Mouse (Mus musculus) stomach, postnatal 0 days (tissue): ENCODE measurements around the gene Yap1. TPM values are rescaled to one million over a fixed set of nuclear protein-coding genes. Genes with fewer than 3 reads are reported as not detected.
"Not testable (repeated sequence)": the region's sequence is repeated elsewhere in the genome, so short reads cannot be mapped to it uniquely, and the experiment has no call there.

Experiments
- ATAC-seq: fragments of 200-750 bp; cut with Nextera tagmentation; 2 replicates; pipeline ENCODE4 v1.8.0; 2017; ENCODE audit not compliant: low FRiP score, low TSS enrichment
- DNase-seq: peaks from one replicate; pipeline ENCODE4 v3.0.0-alpha.2; 2016; ENCODE audit warnings: low spot score
- H3K27ac ChIP-seq: fragments of 300-500 bp; sonication (generic); replicated peaks from 2 replicates; pipeline ENCODE4 v1.5.1; 2014; ENCODE audit warnings: mild to moderate bottlenecking, control low read depth
- H3K27me3 ChIP-seq: fragments of 300-500 bp; sonication (generic); 2 replicates; pipeline ENCODE4 v1.6.1; 2014; ENCODE audit warnings: low read length; ENCODE audit not compliant: control insufficient read depth, insufficient read depth
- H3K36me3 ChIP-seq: fragments of 300-500 bp; sonication (generic); 2 replicates; pipeline ENCODE4 v1.6.1; 2014; ENCODE audit warnings: low read length, mixed read lengths; ENCODE audit not compliant: control insufficient read depth, insufficient read depth
- H3K4me1 ChIP-seq: fragments of 300-500 bp; sonication (generic); replicated peaks from 2 replicates; pipeline ENCODE4 v1.6.1; 2014; ENCODE audit warnings: antibody characterized with exemption; ENCODE audit not compliant: control insufficient read depth, insufficient read depth
- H3K4me2 ChIP-seq: fragments of 300-500 bp; sonication (generic); replicated peaks from 2 replicates; pipeline ENCODE4 v1.6.1; 2014; ENCODE audit warnings: low read depth, mild to moderate bottlenecking, control low read depth, moderate library complexity
- H3K4me3 ChIP-seq: fragments of 300-500 bp; sonication (generic); 2 replicates; pipeline ENCODE4 v1.5.1; 2014; ENCODE audit warnings: low read depth, low read length, control low read depth
- H3K9ac ChIP-seq: fragments of 300-500 bp; sonication (generic); 2 replicates; pipeline ENCODE4 v1.6.1; 2014; ENCODE audit warnings: mild to moderate bottlenecking, low read length, control low read depth, mixed read lengths
- H3K9me3 ChIP-seq: fragments of 300-500 bp; sonication (generic); 2 replicates; pipeline ENCODE4 v1.6.1; 2016; ENCODE audit warnings: low read length; ENCODE audit not compliant: control insufficient read depth
- CTCF ChIP-seq: IDR thresholded peaks from 2 replicates; pipeline ENCODE4 v1.5.1; 2016; ENCODE audit warnings: antibody characterized with exemption, low read depth, mild to moderate bottlenecking, moderate library complexity
- EP300 ChIP-seq: optimal IDR thresholded peaks from 2 replicates; pipeline ENCODE3; 2016; ENCODE audit warnings: antibody characterized with exemption
- WGBS: fragments of 180-500 bp; shearing (Covaris S2); extraction: QIAGEN DNeasy Blood & Tissue Kit; methylation state at CpG from one replicate; pipeline ENCODE4 v1.1.7; 2014; 5-methylcytosine and 5-hydroxymethylcytosine counted together
- polyA plus RNA-seq: library from polyadenylated mRNA; unstranded; fragments of >200 nt; fragmentation: Nextera tagmentation; extraction: Ambion mirVana; gene quantifications from 2 replicates; pipeline ENCODE4 v1.2.1, GENCODE M21; 2015

Yap1 gene
- polyA plus RNA-seq, 1 experiment from 2014 or later, result 13.6 TPM

- no peak overlapping the region for H3K27ac ChIP-seq
- no peak for TF ChIP-seq CTCF
- TF ChIP-seq EP300, result no peak
- H3K9ac ChIP-seq, result no peak overlapping the region
- H3K36me3 ChIP-seq, result no peaks in the 10 kb centered on the region
- no peak for ATAC-seq
- 70% methylated on average over 1 of the region's 1 CpGs for WGBS
- no peak overlapping the region for H3K4me3 ChIP-seq
- no peak overlapping the region for H3K4me2 ChIP-seq
- H3K27me3 ChIP-seq, result no peaks in the 10 kb centered on the region
- no peak for DNase-seq
- H3K9me3 ChIP-seq, result no peaks in the 10 kb centered on the region
- no peaks in the 10 kb centered on the region for H3K4me1 ChIP-seq
Observed at GRCm38 (mm10) chr9:7906564-7906963, 97.8 kb downstream of the Yap1 start.

- no peaks in the 10 kb centered on the region for H3K4me1 ChIP-seq
- H3K27ac ChIP-seq, result no peak overlapping the region
- DNase-seq (no peak), ATAC-seq (no peak)
- no peaks in the 10 kb centered on the region for H3K36me3 ChIP-seq
- no peak for TF ChIP-seq CTCF
- no peaks in the 10 kb centered on the region for H3K27me3 ChIP-seq
- H3K4me2 ChIP-seq, result no peak overlapping the region
- H3K4me3 ChIP-seq, result no peak overlapping the region
- no peaks in the 10 kb centered on the region for H3K9me3 ChIP-seq
- 55% methylated on average over 5 of the region's 5 CpGs for WGBS
- H3K9ac ChIP-seq, result no peak overlapping the region
Observed at GRCm38 (mm10) chr9:7903825-7904224, 100.6 kb downstream of the Yap1 start.

- H3K27ac ChIP-seq, result no peak overlapping the region
- no peak overlapping the region for H3K4me3 ChIP-seq
- TF ChIP-seq CTCF (no peak), EP300 (no peak)
- DNase-seq (no peak), ATAC-seq (no peak)
- no peak overlapping the region for H3K4me2 ChIP-seq
- H3K4me1 ChIP-seq, result no peaks in the 10 kb centered on the region
- no peaks in the 10 kb centered on the region for H3K27me3 ChIP-seq
- H3K36me3 ChIP-seq, result no peaks in the 10 kb centered on the region
- no peak overlapping the region for H3K9ac ChIP-seq
- H3K9me3 ChIP-seq, result no peaks in the 10 kb centered on the region
- WGBS, result 82% methylated on average over 2 of the region's 2 CpGs
Observed at GRCm38 (mm10) chr9:7903262-7903661, 101.1 kb downstream of the Yap1 start.

GRCm38 (mm10) chr9:7902311-7902710, 102.1 kb downstream of the Yap1 start:
- Histone ChIP-seq H3K4me2 (no peak overlapping the region), H3K9ac (no peak overlapping the region), H3K9me3 (no peaks in the 10 kb centered on the region), H3K4me3 (no peak overlapping the region), H3K27ac (no peak overlapping the region), H3K27me3 (no peaks in the 10 kb centered on the region), H3K36me3 (no peaks in the 10 kb centered on the region), H3K4me1 (no peaks in the 10 kb centered on the region)
- TF ChIP-seq CTCF (no peak), EP300 (no peak)
- WGBS, result 20% methylated on average over 7 of the region's 7 CpGs
- no peak for DNase-seq
- no peak for ATAC-seq

- H3K4me2 ChIP-seq, result no peak overlapping the region
Observed at GRCm38 (mm10) chr9:7900965-7901364, 103.4 kb downstream of the Yap1 start.

GRCm38 (mm10) chr9:7897502-7897901, 106.9 kb downstream of the Yap1 start:
- Histone ChIP-seq H3K9ac (no peak overlapping the region), H3K27ac (no peak overlapping the region), H3K4me1 (no peaks in the 10 kb centered on the region), H3K4me2 (no peak overlapping the region), H3K9me3 (no peaks in the 10 kb centered on the region), H3K27me3 (no peaks in the 10 kb centered on the region), H3K4me3 (no peak overlapping the region), H3K36me3 (no peaks in the 10 kb centered on the region)
- 3% methylated on average over 3 of the region's 3 CpGs for WGBS
- TF ChIP-seq CTCF (peak; percentile 93), EP300 (no peak)
- peak; percentile 64; the same call in 1 of the 2 replicates for ATAC-seq
- peak; percentile 63 for DNase-seq

More at GRCm38 (mm10) chr9:7900965-7901364, 103.4 kb downstream of the Yap1 start:
- Histone ChIP-seq H3K4me1 (no peaks in the 10 kb centered on the region), H3K27me3 (no peaks in the 10 kb centered on the region), H3K9ac (no peak overlapping the region), H3K9me3 (no peaks in the 10 kb centered on the region), H3K27ac (no peak overlapping the region), H3K36me3 (no peaks in the 10 kb centered on the region), H3K4me3 (no peak overlapping the region)
- ATAC-seq (no peak), DNase-seq (no peak)
- TF ChIP-seq EP300 (peak; percentile 55), CTCF (no peak)
- 74% methylated on average over 8 of the region's 8 CpGs for WGBS

GRCm38 (mm10) chr9:7891796-7892195, 112.6 kb downstream of the Yap1 start:
- H3K27me3 ChIP-seq, H3K27ac ChIP-seq, H3K4me2 ChIP-seq, DNase-seq, H3K4me3 ChIP-seq, H3K9me3 ChIP-seq, H3K4me1 ChIP-seq, H3K9ac ChIP-seq, H3K36me3 ChIP-seq, ATAC-seq: not testable (repeated sequence)
- WGBS, result 90% methylated on average over 1 of the region's 1 CpGs
